Mouse (Mus musculus) midbrain, postnatal 0 days (tissue): ENCODE measurements around the gene Chsy1. TPM values are rescaled to one million over a fixed set of nuclear protein-coding genes. Genes with fewer than 3 reads are reported as not detected.

ENCODE experiments used
- ATAC-seq: fragments of 200-750 bp; cut with Nextera tagmentation; 2 replicates; pipeline ENCODE4 v1.8.0; 2017; ENCODE audit warnings: moderate number of reproducible peaks, mild to moderate bottlenecking, moderate TSS enrichment, moderate library complexity; ENCODE audit not compliant: low FRiP score
- DNase-seq: peaks from one replicate; pipeline ENCODE4 v3.0.0-alpha.2; 2015; ENCODE audit warnings: low spot score
- H3K27ac ChIP-seq: fragments of 300-500 bp; sonication (generic); 2 replicates; pipeline ENCODE4 v1.5.1; 2014; ENCODE audit warnings: low read depth, mild to moderate bottlenecking, low read length, mixed read lengths
- H3K27me3 ChIP-seq: fragments of 300-500 bp; sonication (generic); 2 replicates; pipeline ENCODE4 v1.6.1; 2014; ENCODE audit warnings: low read length, control low read depth, mixed read lengths; ENCODE audit not compliant: insufficient read depth
- H3K36me3 ChIP-seq: fragments of 300-500 bp; sonication (generic); 2 replicates; pipeline ENCODE4 v1.6.1; 2014; ENCODE audit warnings: low read length, control low read depth, mixed read lengths; ENCODE audit not compliant: insufficient read depth
- H3K4me1 ChIP-seq: fragments of 300-500 bp; sonication (generic); 2 replicates; pipeline ENCODE4 v1.6.1; 2014; ENCODE audit warnings: mild to moderate bottlenecking, control low read depth, antibody characterized with exemption, low read length, mixed read lengths; ENCODE audit not compliant: insufficient read depth
- H3K4me2 ChIP-seq: fragments of 300-500 bp; sonication (generic); 2 replicates; pipeline ENCODE4 v1.6.1; 2014; ENCODE audit warnings: low read depth, mild to moderate bottlenecking, low read length, mixed read lengths; ENCODE audit not compliant: poor library complexity, severe bottlenecking
- H3K4me3 ChIP-seq: fragments of 300-500 bp; sonication (generic); 2 replicates; pipeline ENCODE4 v1.5.1; 2014; ENCODE audit warnings: low read depth, mild to moderate bottlenecking, low read length, moderate library complexity
- H3K9ac ChIP-seq: fragments of 300-500 bp; sonication (generic); replicated peaks from 2 replicates; pipeline ENCODE4 v1.6.1; 2014; ENCODE audit warnings: mild to moderate bottlenecking, low read length, moderate library complexity, mixed read lengths; ENCODE audit not compliant: poor library complexity, severe bottlenecking
- H3K9me3 ChIP-seq: fragments of 300-500 bp; sonication (generic); 2 replicates; pipeline ENCODE4 v1.6.1; 2016; ENCODE audit warnings: low read length, control low read depth
- CTCF ChIP-seq: IDR thresholded peaks from 2 replicates; pipeline ENCODE4 v1.5.1; 2016; ENCODE audit warnings: antibody characterized with exemption, mild to moderate bottlenecking
- WGBS: fragments of 180-500 bp; shearing (Covaris S2); extraction: QIAGEN DNeasy Blood & Tissue Kit; methylation state at CpG from one replicate; pipeline ENCODE4 v1.1.7; 2014; 5-methylcytosine and 5-hydroxymethylcytosine counted together
- polyA plus RNA-seq: library from polyadenylated mRNA; unstranded; fragments of >200 nt; fragmentation: Nextera tagmentation; extraction: Ambion mirVana; gene quantifications from 2 replicates; pipeline ENCODE4 v1.2.1, GENCODE M21; 2015
- total RNA-seq: library from RNA; depleted of rRNA; stranded (reverse); fragments of >200 nt; gene quantifications from 2 replicates; pipeline ENCODE4 v1.2.3, GENCODE M21; 2014

Chsy1 gene
- total and polyA plus RNA-seq, 2 experiments from 2014 or later = 7.2 to 38.9 TPM

- TF ChIP-seq CTCF = no peak
- H3K4me3 ChIP-seq = no peak overlapping the region
- peak; percentile 45 for DNase-seq
- peak; percentile 72 for ATAC-seq
- H3K9me3 ChIP-seq = no peaks in the 10 kb centered on the region
- 42% methylated on average over 8 of the region's 8 CpGs for WGBS
- no peak overlapping the region; the same call in 1 of the 2 replicates for H3K4me2 ChIP-seq
- no peaks in the 10 kb centered on the region for H3K36me3 ChIP-seq
- peaks cover 6% of the 10 kb centered on the region; the same call in 1 of the 2 replicates for H3K4me1 ChIP-seq
- H3K27ac ChIP-seq = 0 out of 2 replicates have a peak overlapping the region, but pooled peaks have one; percentile 6
- no peak overlapping the region for H3K9ac ChIP-seq
- H3K27me3 ChIP-seq = no peaks in the 10 kb centered on the region
These were observed 91.6 kb downstream of the Chsy1 start for GRCm38 (mm10) chr7:66200791-66201450.

GRCm38 (mm10) chr7:66201657-66202056 is 92.3 kb downstream of the Chsy1 start:
- no peak for ATAC-seq
- no peak overlapping the region for H3K9ac ChIP-seq
- H3K27me3 ChIP-seq = no peaks in the 10 kb centered on the region
- no peaks in the 10 kb centered on the region for H3K9me3 ChIP-seq
- no peak overlapping the region for H3K4me3 ChIP-seq
- H3K36me3 ChIP-seq = no peaks in the 10 kb centered on the region
- 84% methylated on average over 2 of the region's 2 CpGs for WGBS
- no peak for DNase-seq
- no peak overlapping the region for H3K4me2 ChIP-seq
- no peak for TF ChIP-seq CTCF
- H3K4me1 ChIP-seq = peaks cover 6% of the 10 kb centered on the region; the same call in 1 of the 2 replicates
- no peak overlapping the region for H3K27ac ChIP-seq

- WGBS = 84% methylated on average over 2 of the region's 2 CpGs
These were observed 100.6 kb downstream of the Chsy1 start for GRCm38 (mm10) chr7:66209920-66210319.

GRCm38 (mm10) chr7:66212887-66213286 is 103.6 kb downstream of the Chsy1 start:
- no peak overlapping the region for H3K4me2 ChIP-seq
- DNase-seq (no peak), ATAC-seq (no peak)
- 81% methylated on average over 1 of the region's 1 CpGs for WGBS
- H3K27ac ChIP-seq = no peak overlapping the region
- peaks cover under 1% of the 10 kb centered on the region; the same call in 1 of the 2 replicates for H3K9me3 ChIP-seq
- H3K27me3 ChIP-seq = no peaks in the 10 kb centered on the region
- no peak overlapping the region for H3K9ac ChIP-seq
- no peak for TF ChIP-seq CTCF
- H3K36me3 ChIP-seq = no peaks in the 10 kb centered on the region
- H3K4me3 ChIP-seq = no peak overlapping the region
- H3K4me1 ChIP-seq = no peaks in the 10 kb centered on the region

More at GRCm38 (mm10) chr7:66209920-66210319, 100.6 kb downstream of the Chsy1 start:
- no peaks in the 10 kb centered on the region for H3K36me3 ChIP-seq
- H3K9me3 ChIP-seq = peaks cover 6% of the 10 kb centered on the region; the same call in 1 of the 2 replicates
- H3K27me3 ChIP-seq = no peaks in the 10 kb centered on the region
- no peak overlapping the region for H3K9ac ChIP-seq
- H3K27ac ChIP-seq = no peak overlapping the region
- DNase-seq = no peak
- no peak overlapping the region for H3K4me2 ChIP-seq
- H3K4me3 ChIP-seq = no peak overlapping the region
- H3K4me1 ChIP-seq = no peaks in the 10 kb centered on the region
- no peak for ATAC-seq
- no peak for TF ChIP-seq CTCF

- 78% methylated on average over 6 of the region's 6 CpGs for WGBS
- Histone ChIP-seq H3K4me3 (no peak overlapping the region), H3K9ac (no peak overlapping the region), H3K4me2 (no peak overlapping the region), H3K4me1 (no peaks in the 10 kb centered on the region), H3K36me3 (no peaks in the 10 kb centered on the region), H3K9me3 (no peaks in the 10 kb centered on the region), H3K27ac (no peak overlapping the region), H3K27me3 (no peaks in the 10 kb centered on the region)
- no peak for ATAC-seq
- no peak for TF ChIP-seq CTCF
- DNase-seq = peak; percentile 39
These were observed 105.2 kb downstream of the Chsy1 start for GRCm38 (mm10) chr7:66214477-66214876.

GRCm38 (mm10) chr7:66215911-66216310 is 106.6 kb downstream of the Chsy1 start:
- WGBS = 89% methylated on average over 1 of the region's 1 CpGs
- H3K36me3 ChIP-seq = no peaks in the 10 kb centered on the region
- no peaks in the 10 kb centered on the region for H3K4me1 ChIP-seq
- no peaks in the 10 kb centered on the region for H3K27me3 ChIP-seq
- DNase-seq (no peak), ATAC-seq (no peak)
- H3K27ac ChIP-seq = no peak overlapping the region
- H3K9me3 ChIP-seq = no peaks in the 10 kb centered on the region
- TF ChIP-seq CTCF = no peak
- no peak overlapping the region for H3K4me3 ChIP-seq
- H3K9ac ChIP-seq = no peak overlapping the region
- H3K4me2 ChIP-seq = no peak overlapping the region
